Mouse (Mus musculus) ES-E14 (cell line): Measurements from ENCODE around the gene Oxct2b.

Experiments
- CHD2 ChIP-seq: IDR thresholded peaks from 2 replicates; pipeline ENCODE4 v1.6.1; 2014; ENCODE audit warnings: mild to moderate bottlenecking, low read depth, low read length, inconsistent platforms
- HCFC1 ChIP-seq: IDR thresholded peaks from 2 replicates; pipeline ENCODE4 v1.6.1; 2012; ENCODE audit warnings: low read length, inconsistent platforms, borderline replicate concordance; ENCODE audit not compliant: insufficient read depth
- MAFK ChIP-seq: IDR thresholded peaks from 2 replicates; pipeline ENCODE4 v1.6.1; 2014; ENCODE audit warnings: mild to moderate bottlenecking, low read depth, low read length, inconsistent platforms; ENCODE audit not compliant: insufficient read depth
- ZC3H11A ChIP-seq: IDR thresholded peaks from 2 replicates; pipeline ENCODE4 v1.6.1; 2012; ENCODE audit warnings: low read depth, mild to moderate bottlenecking, inconsistent platforms, low read length, borderline replicate concordance
- ZNF384 ChIP-seq: IDR thresholded peaks from 2 replicates; pipeline ENCODE4 v1.6.1; 2012; ENCODE audit warnings: low read depth, low read length, inconsistent platforms

DNA sequence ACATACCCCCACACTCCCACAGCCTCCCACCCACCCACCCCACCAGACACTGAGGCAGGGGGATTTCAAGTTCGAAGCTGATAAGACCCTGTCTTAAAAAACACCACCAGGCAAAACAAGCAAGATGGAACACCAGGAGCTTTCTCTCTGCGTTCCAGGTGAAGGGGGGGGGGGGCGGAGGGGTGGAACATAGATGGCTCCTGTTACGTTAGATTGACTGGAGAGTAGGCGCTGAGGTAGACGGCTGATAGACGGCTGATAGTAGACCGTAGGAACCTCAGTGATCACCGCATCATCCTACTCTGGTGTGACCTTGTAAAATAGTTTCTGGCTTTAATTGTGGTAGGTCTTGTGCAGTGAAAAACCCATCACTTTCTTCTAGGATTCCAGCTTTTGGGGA is 22.2 kb upstream of the Oxct2b start:
- no peak for TF ChIP-seq ZC3H11A
- no peak for TF ChIP-seq HCFC1
- no peak for TF ChIP-seq CHD2
- no peak for TF ChIP-seq MAFK
- TF ChIP-seq ZNF384 = no peak
